Mouse (Mus musculus) kidney, adult 2 months (tissue): ENCODE data around the gene Olfr222. TPM values are rescaled to one million over a fixed set of nuclear protein-coding genes. Genes with fewer than 3 reads are reported as not detected.

Experiments used
- DNase-seq: peaks from one replicate; pipeline ENCODE4 v3.0.0; 2021
- H3K27ac ChIP-seq: fragments of 200-500 bp; 2 replicates; pipeline ENCODE4 v1.5.1; 2012; ENCODE audit warnings: low read depth, low read length, control low read depth, inconsistent platforms; ENCODE audit not compliant: insufficient read depth
- H3K27me3 ChIP-seq: fragments of 200-500 bp; replicated peaks from 2 replicates; pipeline ENCODE4 v1.6.1; 2012; ENCODE audit warnings: mild to moderate bottlenecking, moderate library complexity, low read length, inconsistent platforms; ENCODE audit not compliant: control insufficient read depth, insufficient read depth
- H3K36me3 ChIP-seq: fragments of 200-500 bp; 2 replicates; pipeline ENCODE4 v1.6.1; 2012; ENCODE audit warnings: mild to moderate bottlenecking, moderate library complexity, low read length, inconsistent platforms; ENCODE audit not compliant: control insufficient read depth, insufficient read depth
- H3K4me1 ChIP-seq: fragments of 200-500 bp; 2 replicates; pipeline ENCODE4 v1.6.1; 2011; ENCODE audit warnings: low read length; ENCODE audit not compliant: control insufficient read depth, insufficient read depth
- H3K4me3 ChIP-seq: fragments of 200-500 bp; 2 replicates; pipeline ENCODE4 v1.5.1; 2011; ENCODE audit warnings: mild to moderate bottlenecking, low read depth, low read length, control low read depth; ENCODE audit not compliant: insufficient read depth
- CTCF ChIP-seq: fragments of 200-500 bp; conservative IDR thresholded peaks from 2 replicates; pipeline ENCODE4 v1.5.1; 2011; ENCODE audit warnings: low read depth, mild to moderate bottlenecking, control low read depth, low read length, moderate library complexity, mixed read lengths; ENCODE audit not compliant: insufficient read depth, insufficient read length
- POLR2A ChIP-seq: fragments of 200-500 bp; IDR thresholded peaks from one replicate; pipeline ENCODE4 v1.6.1; 2011; ENCODE audit warnings: low read depth, low read length, control low read depth
- WGBS: fragments of 180-500 bp; shearing (Covaris S2); methylation state at CpG from one replicate; pipeline ENCODE4 v1.1.7; 2018; 5-methylcytosine and 5-hydroxymethylcytosine counted together
- polyA plus RNA-seq: library from polyadenylated mRNA; depleted of rRNA; stranded (reverse); fragments of >200 nt; gene quantifications from 2 replicates; pipeline ENCODE4 v1.2.3, GENCODE M21; 2012

The Olfr222 gene
- polyA plus RNA-seq, 1 experiment, result not detected

- no peak for TF ChIP-seq CTCF
- TF ChIP-seq POLR2A, result no peak
- no peak overlapping the region for H3K27ac ChIP-seq
- H3K27me3 ChIP-seq, result no peaks in the 10 kb centered on the region
- no peaks in the 10 kb centered on the region for H3K4me1 ChIP-seq
- WGBS, result 76% methylated on average over 9 of the region's 9 CpGs
- H3K4me3 ChIP-seq, result no peak overlapping the region
- no peaks in the 10 kb centered on the region for H3K36me3 ChIP-seq
- DNase-seq, result no peak
These were observed 13.2 kb downstream of the Olfr222 start for GRCm38 (mm10) chr11:59562837-59563236.

GRCm38 (mm10) chr11:59562336-59562735 lies 13.7 kb downstream of the Olfr222 start:
- Histone ChIP-seq H3K27ac (no peak overlapping the region), H3K27me3 (no peaks in the 10 kb centered on the region), H3K4me3 (no peak overlapping the region), H3K36me3 (no peaks in the 10 kb centered on the region), H3K4me1 (no peaks in the 10 kb centered on the region)
- TF ChIP-seq CTCF, result no peak
- TF ChIP-seq POLR2A, result no peak
- 96% methylated on average over 4 of the region's 4 CpGs for WGBS
- DNase-seq, result no peak

- Histone ChIP-seq H3K36me3 (no peaks in the 10 kb centered on the region), H3K4me3 (no peak overlapping the region), H3K27ac (no peak overlapping the region), H3K4me1 (no peaks in the 10 kb centered on the region), H3K27me3 (no peaks in the 10 kb centered on the region)
- DNase-seq, result no peak
- WGBS, result 72% methylated on average over 3 of the region's 3 CpGs
- TF ChIP-seq POLR2A (no peak), CTCF (no peak)
These were observed 15.1 kb downstream of the Olfr222 start for GRCm38 (mm10) chr11:59560906-59561305.

- WGBS, result 68% methylated on average over 8 of the region's 8 CpGs
- Histone ChIP-seq H3K4me1 (no peaks in the 10 kb centered on the region), H3K4me3 (no peak overlapping the region), H3K27me3 (no peaks in the 10 kb centered on the region), H3K36me3 (no peaks in the 10 kb centered on the region), H3K27ac (no peak overlapping the region)
- DNase-seq, result no peak
- TF ChIP-seq POLR2A, result no peak
- TF ChIP-seq CTCF, result no peak
These were observed 21.5 kb downstream of the Olfr222 start for GRCm38 (mm10) chr11:59554535-59554934.

- no peak for DNase-seq
- WGBS, result 96% methylated on average over 11 of the region's 11 CpGs
These were observed 21.9 kb downstream of the Olfr222 start for GRCm38 (mm10) chr11:59554127-59554526.

GRCm38 (mm10) chr11:59544005-59544404 lies 32.0 kb downstream of the Olfr222 start:
- TF ChIP-seq POLR2A (no peak), CTCF (no peak)
- 82% methylated on average over 9 of the region's 9 CpGs for WGBS
- DNase-seq, result no peak
- no peaks in the 10 kb centered on the region for H3K36me3 ChIP-seq
- no peaks in the 10 kb centered on the region for H3K4me1 ChIP-seq
- H3K27me3 ChIP-seq, result no peaks in the 10 kb centered on the region
- no peak overlapping the region for H3K4me3 ChIP-seq
- no peak overlapping the region for H3K27ac ChIP-seq

More at GRCm38 (mm10) chr11:59554127-59554526, 21.9 kb downstream of the Olfr222 start:
- no peaks in the 10 kb centered on the region for H3K27me3 ChIP-seq
- H3K4me3 ChIP-seq, result no peak overlapping the region
- H3K36me3 ChIP-seq, result no peaks in the 10 kb centered on the region
- no peaks in the 10 kb centered on the region for H3K4me1 ChIP-seq
- TF ChIP-seq CTCF (no peak), POLR2A (no peak)
- H3K27ac ChIP-seq, result no peak overlapping the region

- 78% methylated on average over 3 of the region's 3 CpGs for WGBS
- Histone ChIP-seq H3K27me3 (no peaks in the 10 kb centered on the region), H3K4me3 (no peak overlapping the region), H3K27ac (no peak overlapping the region), H3K4me1 (no peaks in the 10 kb centered on the region), H3K36me3 (no peaks in the 10 kb centered on the region)
- TF ChIP-seq POLR2A (no peak), CTCF (no peak)
- DNase-seq, result no peak
These were observed 32.7 kb downstream of the Olfr222 start for GRCm38 (mm10) chr11:59543376-59543775.

- no peak overlapping the region for H3K4me3 ChIP-seq
- H3K4me1 ChIP-seq, result no peaks in the 10 kb centered on the region
- no peak for TF ChIP-seq CTCF
- no peak for TF ChIP-seq POLR2A
- no peaks in the 10 kb centered on the region for H3K36me3 ChIP-seq
- H3K27me3 ChIP-seq, result no peaks in the 10 kb centered on the region
- no peak overlapping the region for H3K27ac ChIP-seq
- peak; percentile 11 for DNase-seq
- WGBS, result 78% methylated on average over 6 of the region's 6 CpGs
These were observed 33.6 kb downstream of the Olfr222 start for GRCm38 (mm10) chr11:59542442-59542841.
